Mouse (Mus musculus): ENCODE measurements around the gene Baz2a. TPM values are rescaled to one million over a fixed set of nuclear protein-coding genes. Genes with fewer than 3 reads are reported as not detected.
"Not testable (repeated sequence)": the region's sequence is repeated elsewhere in the genome, so short reads cannot be mapped to it uniquely, and the experiment has no call there.

Baz2a gene
- total and polyA plus RNA-seq, 2 experiments: 6.6 to 12.3 TPM

DNA sequence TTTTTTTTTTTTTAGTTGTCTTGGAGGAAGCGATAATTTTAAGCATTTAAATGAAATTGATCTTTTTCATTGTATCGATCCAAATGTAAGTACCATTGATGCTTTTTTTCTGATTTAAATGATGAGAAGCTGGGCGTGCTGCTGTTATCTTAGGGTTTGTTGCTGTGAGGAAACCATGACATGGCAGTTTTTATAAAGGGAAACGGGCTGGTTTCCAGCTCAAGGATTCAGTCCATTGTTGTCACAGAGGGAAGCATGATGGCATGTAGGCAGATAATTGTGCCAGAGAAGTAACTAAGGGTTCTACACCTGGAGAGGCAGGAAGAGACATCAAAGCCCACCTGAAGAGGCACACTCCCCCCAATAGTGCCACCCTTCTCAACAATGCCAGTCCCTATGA is 22.2 kb upstream of the Baz2a start:
- no peak overlapping the region for H3K9ac ChIP-seq (ENCODE audit: low read depth, low read length)
- no peak for TF ChIP-seq CTCF (IDR thresholded peaks at IDR 0.05; ENCODE audit: low read depth, low read length)
- peaks cover 25% of the 10 kb centered on the region; the same call in 1 of the 2 replicates for H3K79me2 ChIP-seq (ENCODE audit: control insufficient read depth, insufficient read depth, low read length)
- peak; percentile 69 for DNase-seq (ENCODE audit: extremely low read depth, low read depth, low spot score)
- peaks cover 41% of the 10 kb centered on the region for H3K36me3 ChIP-seq (ENCODE audit: control insufficient read depth, insufficient read depth, low read length)
- no peak overlapping the region for H3K4me3 ChIP-seq (ENCODE audit: insufficient read depth, low read depth, low read length)
- H3K27me3 ChIP-seq (ENCODE audit: control insufficient read depth, insufficient read depth, low read length): no peaks in the 10 kb centered on the region
- WGBS: 36% methylated on average over 4 of the region's 4 CpGs
- peak overlapping the region; percentile 55 for H3K27ac ChIP-seq (replicated peaks; ENCODE audit: insufficient read depth, low read depth, low read length)
- peaks cover 19% of the 10 kb centered on the region for H3K4me1 ChIP-seq (ENCODE audit: control insufficient read depth, insufficient read depth, low read length)

DNA sequence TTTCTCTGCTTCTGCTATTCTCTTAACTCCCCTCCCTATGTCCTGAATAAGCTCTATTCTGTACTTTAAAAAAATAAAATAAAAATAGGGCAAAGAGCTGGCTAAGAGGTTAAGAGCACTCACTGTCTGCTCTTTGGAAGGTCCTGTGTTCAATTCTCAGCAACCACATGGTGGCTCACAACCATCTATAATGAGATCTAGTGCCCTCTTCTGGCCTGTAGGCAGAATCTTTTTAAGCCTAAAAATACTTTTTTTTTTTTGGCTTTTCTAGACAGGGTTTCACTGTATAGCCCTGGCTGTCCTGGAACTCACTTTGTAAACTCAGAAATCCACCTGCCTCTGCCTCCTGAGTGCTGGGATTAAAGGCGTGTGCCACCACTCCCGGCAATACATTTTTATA is 20.9 kb upstream of the Baz2a start:
- Histone ChIP-seq H3K27ac (replicated peaks; ENCODE audit: insufficient read depth, low read depth, low read length) (peak overlapping the region; percentile 84), H3K79me2 (ENCODE audit: control insufficient read depth, insufficient read depth, low read length) (peaks cover 15% of the 10 kb centered on the region; the same call in 1 of the 2 replicates), H3K36me3 (ENCODE audit: control insufficient read depth, insufficient read depth, low read length) (peaks cover 42% of the 10 kb centered on the region), H3K4me1 (ENCODE audit: control insufficient read depth, insufficient read depth, low read length) (peaks cover 19% of the 10 kb centered on the region)
- DNase-seq (ENCODE audit: extremely low read depth, low read depth, low spot score); H3K9ac ChIP-seq (ENCODE audit: low read depth, low read length); H3K27me3 ChIP-seq (ENCODE audit: control insufficient read depth, insufficient read depth, low read length); H3K4me3 ChIP-seq (ENCODE audit: insufficient read depth, low read depth, low read length): not testable (repeated sequence)
- WGBS: 95% methylated on average over 2 of the region's 2 CpGs

DNA sequence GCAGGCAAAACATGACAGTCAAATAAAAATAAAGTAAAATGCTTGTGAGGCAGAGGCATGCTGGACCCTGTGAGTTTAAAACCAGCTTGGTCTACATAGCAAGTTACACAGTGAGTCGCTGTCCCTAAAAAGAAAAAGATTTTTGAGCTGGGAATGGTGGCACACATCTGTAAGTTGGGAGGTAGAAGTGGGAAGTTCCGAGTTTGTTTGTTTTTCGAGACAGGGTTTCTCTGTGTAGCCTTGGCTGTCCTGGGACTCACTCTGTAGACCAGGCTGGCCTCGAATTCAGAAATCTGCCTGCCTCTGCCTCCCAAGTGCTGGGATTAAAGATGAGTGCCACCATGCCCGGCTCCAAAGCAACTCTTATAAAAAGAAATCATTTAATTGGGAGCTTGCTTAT is 13.1 kb upstream of the Baz2a start:
- H3K27ac ChIP-seq (replicated peaks; ENCODE audit: insufficient read depth, low read depth, low read length): not testable (repeated sequence)

DNA sequence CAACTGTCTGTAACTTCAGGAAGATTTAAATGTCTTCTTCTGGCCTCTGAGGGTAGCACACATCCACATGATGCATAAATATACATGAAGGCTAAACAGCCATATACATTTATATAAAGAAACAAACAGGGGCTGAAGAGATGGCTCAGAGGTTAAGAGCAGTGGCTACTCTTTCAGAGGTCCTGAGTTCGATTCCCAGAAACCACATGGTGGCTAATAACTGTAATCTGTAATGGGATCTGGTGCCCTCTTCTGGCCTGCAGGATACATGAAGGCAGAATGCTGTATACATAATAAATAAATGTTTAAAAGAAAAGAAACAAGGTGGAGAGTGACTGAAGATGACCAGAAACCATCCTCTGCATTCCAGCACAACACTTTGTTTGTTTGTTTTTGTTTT is 10.9 kb upstream of the Baz2a start:
- TF ChIP-seq POLR2A (IDR thresholded peaks at IDR 0.05; ENCODE audit: extremely low read depth, insufficient read depth, low read length): no peak
- TF ChIP-seq CTCF (IDR thresholded peaks at IDR 0.05; ENCODE audit: low read depth, low read length): 0 out of 2 replicates have a peak, but pooled peaks have one; percentile 8
- 64% methylated on average over 1 of the region's 1 CpGs for WGBS
- no peak overlapping the region for H3K4me3 ChIP-seq (ENCODE audit: insufficient read depth, low read depth, low read length)
- peaks cover 15% of the 10 kb centered on the region for H3K79me2 ChIP-seq (ENCODE audit: control insufficient read depth, insufficient read depth, low read length)
- H3K36me3 ChIP-seq (ENCODE audit: control insufficient read depth, insufficient read depth, low read length): peaks cover 23% of the 10 kb centered on the region
- H3K27ac ChIP-seq (replicated peaks; ENCODE audit: insufficient read depth, low read depth, low read length): no peak overlapping the region
- H3K4me1 ChIP-seq (ENCODE audit: control insufficient read depth, insufficient read depth, low read length): peaks cover 15% of the 10 kb centered on the region; the same call in 1 of the 2 replicates
- H3K27me3 ChIP-seq (ENCODE audit: control insufficient read depth, insufficient read depth, low read length): no peaks in the 10 kb centered on the region
- no peak for DNase-seq (ENCODE audit: extremely low read depth, low read depth, low spot score)
- no peak overlapping the region for H3K9ac ChIP-seq (ENCODE audit: low read depth, low read length)

More for the DNA sequence above, 13.1 kb upstream of the Baz2a start:
- 83% methylated on average over 5 of the region's 5 CpGs for WGBS
- H3K79me2 ChIP-seq (ENCODE audit: control insufficient read depth, insufficient read depth, low read length); H3K4me3 ChIP-seq (ENCODE audit: insufficient read depth, low read depth, low read length); DNase-seq (ENCODE audit: extremely low read depth, low read depth, low spot score); H3K4me1 ChIP-seq (ENCODE audit: control insufficient read depth, insufficient read depth, low read length); H3K27me3 ChIP-seq (ENCODE audit: control insufficient read depth, insufficient read depth, low read length); H3K9ac ChIP-seq (ENCODE audit: low read depth, low read length): not testable (repeated sequence)
- peaks cover 27% of the 10 kb centered on the region for H3K36me3 ChIP-seq (ENCODE audit: control insufficient read depth, insufficient read depth, low read length)

DNA sequence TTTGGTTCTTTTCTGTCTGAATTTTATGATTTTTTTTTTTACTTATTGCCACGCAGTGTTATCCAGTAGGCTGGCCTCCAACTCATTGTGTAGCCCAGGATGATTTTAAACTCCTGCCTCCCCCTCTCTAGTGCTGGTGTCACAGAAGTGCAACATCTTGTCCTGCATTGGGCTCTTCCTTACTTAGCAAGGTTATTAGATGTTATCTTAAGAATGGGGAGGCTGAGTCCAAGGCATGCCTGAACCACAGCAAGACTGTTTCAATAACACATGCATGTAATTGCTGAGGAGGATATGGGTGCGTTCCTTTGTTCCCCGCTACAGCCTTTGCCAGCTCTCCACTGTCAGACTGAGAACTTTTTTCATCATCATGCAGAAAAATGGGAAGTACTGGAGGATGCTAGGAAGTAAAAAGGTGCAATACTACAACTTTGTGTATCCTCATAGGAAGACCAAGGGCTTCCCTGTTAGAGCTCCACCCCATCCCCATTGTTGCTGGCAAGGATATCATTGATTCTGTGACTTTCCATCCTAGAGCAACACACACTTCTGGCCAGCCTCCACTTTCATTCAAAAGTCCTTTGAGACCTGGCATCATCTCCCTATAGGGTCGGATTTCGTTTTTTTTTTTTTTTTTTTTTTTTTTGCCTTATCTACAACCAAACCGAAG is 9.4 kb upstream of the Baz2a start:
- WGBS: 33% methylated on average over 6 of the region's 6 CpGs

DNA sequence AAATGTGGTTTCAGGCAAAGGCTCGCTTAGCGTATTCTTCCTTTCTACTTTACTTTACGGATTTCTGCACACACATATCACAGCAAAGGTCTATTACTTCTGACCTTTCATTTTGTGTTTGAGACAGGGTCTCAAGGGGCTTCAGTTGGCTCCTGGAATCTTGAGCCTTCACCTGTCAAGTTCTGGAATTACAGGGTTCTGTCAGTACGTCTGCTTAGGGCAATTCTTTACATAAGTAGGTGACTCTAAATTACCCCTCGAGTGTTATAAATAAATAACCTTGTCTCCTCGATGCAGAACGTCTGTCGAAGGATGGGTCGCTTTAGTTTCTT is 8.9 kb upstream of the Baz2a start:
- Histone ChIP-seq H3K4me1 (ENCODE audit: control insufficient read depth, insufficient read depth, low read length) (peaks cover 22% of the 10 kb centered on the region), H3K79me2 (ENCODE audit: control insufficient read depth, insufficient read depth, low read length) (peaks cover 15% of the 10 kb centered on the region), H3K9ac (ENCODE audit: low read depth, low read length) (peak overlapping the region; percentile 87), H3K4me3 (ENCODE audit: insufficient read depth, low read depth, low read length) (peak overlapping the region; percentile 54), H3K27me3 (ENCODE audit: control insufficient read depth, insufficient read depth, low read length) (no peaks in the 10 kb centered on the region), H3K27ac (replicated peaks; ENCODE audit: insufficient read depth, low read depth, low read length) (peak overlapping the region; percentile 95), H3K36me3 (ENCODE audit: control insufficient read depth, insufficient read depth, low read length) (peaks cover 30% of the 10 kb centered on the region)
- DNase-seq (ENCODE audit: extremely low read depth, low read depth, low spot score): no peak
- TF ChIP-seq CTCF (IDR thresholded peaks at IDR 0.05; ENCODE audit: low read depth, low read length): no peak
- no peak for TF ChIP-seq POLR2A (IDR thresholded peaks at IDR 0.05; ENCODE audit: extremely low read depth, insufficient read depth, low read length)
- 2% methylated on average over 9 of the region's 9 CpGs for WGBS

More for the DNA sequence above, 9.4 kb upstream of the Baz2a start:
- Histone ChIP-seq H3K27me3 (ENCODE audit: control insufficient read depth, insufficient read depth, low read length) (no peaks in the 10 kb centered on the region), H3K27ac (replicated peaks; ENCODE audit: insufficient read depth, low read depth, low read length) (peak overlapping the region; percentile 95), H3K79me2 (ENCODE audit: control insufficient read depth, insufficient read depth, low read length) (peaks cover 15% of the 10 kb centered on the region), H3K4me1 (ENCODE audit: control insufficient read depth, insufficient read depth, low read length) (peaks cover 22% of the 10 kb centered on the region), H3K36me3 (ENCODE audit: control insufficient read depth, insufficient read depth, low read length) (peaks cover 31% of the 10 kb centered on the region), H3K4me3 (ENCODE audit: insufficient read depth, low read depth, low read length) (peak overlapping the region; percentile 54; the same call in 1 of the 2 replicates), H3K9ac (ENCODE audit: low read depth, low read length) (peak overlapping the region; percentile 45)
- peak; percentile 50 for DNase-seq (ENCODE audit: extremely low read depth, low read depth, low spot score)
- TF ChIP-seq POLR2A (IDR thresholded peaks at IDR 0.05; ENCODE audit: extremely low read depth, insufficient read depth, low read length) (no peak), CTCF (IDR thresholded peaks at IDR 0.05; ENCODE audit: low read depth, low read length) (no peak)

Data from liver, adult 2 months (tissue).